Mouse (Mus musculus): ENCODE results near the gene Spats1.

DNA sequence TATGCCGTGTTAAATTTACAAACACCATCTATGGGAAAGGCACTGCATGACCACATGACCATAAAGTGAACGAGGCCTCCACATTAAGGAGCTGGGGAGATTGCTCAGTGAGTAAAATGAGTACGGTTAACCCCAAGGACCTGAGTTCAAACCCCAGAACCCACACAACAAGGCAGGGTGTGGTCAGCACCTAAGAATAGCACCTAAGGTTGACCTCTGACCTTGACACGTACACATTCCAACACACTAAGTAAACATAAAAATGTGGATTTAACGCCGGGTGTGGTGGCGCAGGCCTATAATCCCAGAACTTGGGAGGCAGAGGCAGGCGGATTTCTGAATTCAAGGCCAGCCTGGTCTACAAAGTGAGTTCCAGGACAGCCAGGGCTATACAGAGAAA lies 25.6 kb downstream of the Spats1 start:
- no peak for TF ChIP-seq CTCF (IDR thresholded peaks at IDR 0.05; ENCODE audit: borderline replicate concordance, extremely low read depth, insufficient read depth, insufficient read length)
- no peak for TF ChIP-seq POLR2A (IDR thresholded peaks at IDR 0.05; ENCODE audit: borderline replicate concordance, extremely low read depth, insufficient read depth, insufficient read length, poor library complexity, severe bottlenecking)
